Mouse (Mus musculus) spleen, adult 18-20 months (tissue): ENCODE data around the gene Sh3tc1.

Experiments used
- DNase-seq, 2 experiments: peaks; one replicate each; pipeline ENCODE4 v3.0.0; 2022; ENCODE audit warnings: mixed read lengths in 2 of 2

The Sh3tc1 gene

DNA sequence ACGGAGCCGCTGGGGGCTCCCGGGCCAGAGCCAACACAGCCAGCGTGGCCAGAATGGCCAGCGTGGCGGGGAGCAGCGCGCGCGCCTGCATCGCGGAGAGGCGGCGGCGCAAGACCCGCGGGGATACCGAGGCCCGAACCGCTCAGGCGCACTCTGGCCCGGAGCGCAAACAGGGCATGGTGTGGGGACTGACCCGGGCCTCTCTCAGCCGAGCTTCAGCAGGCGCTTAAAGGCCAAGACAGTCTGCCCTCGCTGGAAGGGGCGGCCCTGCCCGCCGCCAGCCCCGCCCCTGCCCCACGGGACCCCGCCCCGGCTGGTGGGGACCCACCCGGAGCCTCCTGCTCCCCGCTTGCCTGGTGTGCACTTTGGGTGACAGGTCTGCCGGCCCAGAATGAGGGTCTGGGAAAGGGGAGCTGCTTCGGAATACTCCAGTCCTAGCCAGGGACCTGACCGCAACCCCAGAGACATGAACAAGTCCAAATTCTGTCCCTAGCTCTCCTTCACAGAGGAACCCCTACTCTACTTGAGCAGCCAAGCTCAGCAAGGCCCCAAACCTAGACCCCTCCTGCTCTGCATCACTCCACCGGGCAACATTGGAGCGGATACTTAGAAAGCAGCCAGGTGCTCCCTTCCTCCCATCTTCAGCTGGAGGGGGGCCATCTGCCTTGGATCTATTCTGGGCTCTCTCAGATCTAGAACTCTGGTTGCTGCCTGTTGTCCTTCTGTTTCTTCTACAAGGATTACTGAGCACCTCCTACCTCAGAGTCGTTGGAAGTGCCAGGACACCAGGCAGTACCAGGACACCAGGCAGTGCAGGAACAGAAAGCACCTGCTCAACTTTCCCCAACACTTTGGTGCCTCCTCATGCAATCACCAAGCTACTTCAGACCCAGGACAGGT lies 60.3 kb downstream of the Sh3tc1 start, which contains the start of gene Htra3:
Htra3 (minus strand) TSS at position 527 of the 900 bp plus-strand sequence.
- no peak for DNase-seq

DNA sequence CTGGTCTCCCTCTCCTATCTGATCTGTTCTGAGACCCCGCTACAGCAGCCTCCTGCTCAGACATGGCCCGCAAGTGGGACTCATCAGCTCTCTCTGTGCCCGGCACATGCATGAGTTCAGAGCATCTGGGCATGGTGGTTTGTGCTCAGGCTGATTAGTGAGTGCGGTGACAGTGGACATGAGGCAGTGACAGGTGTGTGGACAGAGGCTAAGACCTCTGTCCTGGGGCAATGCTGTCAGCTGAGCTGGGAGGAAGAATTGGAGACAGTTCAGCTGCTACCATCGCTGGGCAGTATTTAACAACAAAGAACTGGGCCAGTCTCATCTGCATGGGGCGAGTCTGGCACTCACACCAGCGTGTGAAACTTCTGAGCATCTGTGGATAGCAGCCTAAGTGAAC lies 62.8 kb downstream of the Sh3tc1 start:
- DNase-seq: no peak

DNA sequence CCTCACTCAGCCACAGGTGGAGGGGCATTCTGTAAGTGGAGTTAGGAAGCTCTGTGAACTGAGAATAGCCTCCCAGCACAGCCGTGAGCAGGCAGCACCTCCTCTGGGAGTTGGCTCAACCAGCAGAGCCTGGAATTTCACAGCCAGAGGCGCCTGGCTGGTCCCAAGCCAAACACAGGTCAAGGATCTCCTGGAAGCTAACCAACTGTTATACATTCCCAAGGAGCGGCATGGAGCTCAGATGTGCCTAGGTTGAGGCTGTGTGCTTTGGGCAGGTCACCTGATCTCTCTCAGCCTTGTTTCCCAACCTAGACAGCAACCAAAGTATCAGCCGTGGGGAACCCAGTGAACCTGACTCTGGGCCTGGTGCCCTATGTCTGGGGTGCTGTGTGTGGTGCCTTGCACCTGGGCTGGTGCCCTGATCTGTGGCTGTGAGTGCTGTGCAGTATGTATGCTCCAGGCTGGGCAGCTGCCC lies 65.7 kb downstream of the Sh3tc1 start:
- DNase-seq: no peak

DNA sequence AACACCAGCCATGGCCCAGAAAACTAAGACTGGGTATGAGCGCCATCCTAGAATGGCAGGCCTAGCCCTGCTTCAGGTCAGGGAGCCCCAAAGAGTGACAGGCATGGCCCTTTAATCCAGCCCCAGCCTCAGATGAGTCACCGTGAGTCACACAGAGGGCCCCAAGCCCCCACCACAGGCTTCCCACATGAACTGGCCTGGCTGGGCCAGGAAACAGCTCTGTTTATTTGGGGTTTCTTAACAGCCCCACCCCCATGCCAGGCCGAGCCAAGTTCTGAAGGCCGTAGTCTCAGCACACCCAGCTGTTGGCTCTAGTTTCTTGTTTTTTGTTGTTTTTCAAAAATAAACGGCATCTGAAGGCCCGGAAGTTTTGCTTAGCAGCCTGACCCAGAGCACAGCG lies 66.7 kb downstream of the Sh3tc1 start:
- peak; percentile 16 to 24 for DNase-seq

GRCm38 (mm10) chr5:35672581-35672980 lies 67.2 kb downstream of the Sh3tc1 start:
- DNase-seq: no peak

DNA sequence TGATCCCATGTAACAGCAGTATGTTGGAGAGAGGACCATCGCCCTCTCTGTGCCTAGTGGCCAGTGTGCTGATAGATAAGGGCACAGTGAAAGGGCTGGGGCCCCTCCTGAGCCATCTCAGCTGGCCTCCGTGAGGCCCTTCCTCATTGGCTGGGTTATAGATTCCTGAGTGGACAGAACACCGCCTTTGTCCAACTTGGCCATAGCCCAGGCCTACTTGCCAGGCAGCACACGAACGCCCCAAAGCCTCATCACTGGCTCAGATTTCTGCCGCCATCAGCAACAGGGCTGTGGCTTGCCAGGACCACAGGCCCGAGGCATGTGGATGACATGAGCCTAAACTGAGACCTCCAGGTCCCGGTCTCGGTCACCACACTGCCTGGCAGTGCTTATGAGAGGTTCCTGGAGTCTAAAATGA lies 68.3 kb downstream of the Sh3tc1 start:
- DNase-seq: no peak

- DNase-seq: no peak
These were observed 69.4 kb downstream of the Sh3tc1 start for GRCm38 (mm10) chr5:35670412-35670801.

DNA sequence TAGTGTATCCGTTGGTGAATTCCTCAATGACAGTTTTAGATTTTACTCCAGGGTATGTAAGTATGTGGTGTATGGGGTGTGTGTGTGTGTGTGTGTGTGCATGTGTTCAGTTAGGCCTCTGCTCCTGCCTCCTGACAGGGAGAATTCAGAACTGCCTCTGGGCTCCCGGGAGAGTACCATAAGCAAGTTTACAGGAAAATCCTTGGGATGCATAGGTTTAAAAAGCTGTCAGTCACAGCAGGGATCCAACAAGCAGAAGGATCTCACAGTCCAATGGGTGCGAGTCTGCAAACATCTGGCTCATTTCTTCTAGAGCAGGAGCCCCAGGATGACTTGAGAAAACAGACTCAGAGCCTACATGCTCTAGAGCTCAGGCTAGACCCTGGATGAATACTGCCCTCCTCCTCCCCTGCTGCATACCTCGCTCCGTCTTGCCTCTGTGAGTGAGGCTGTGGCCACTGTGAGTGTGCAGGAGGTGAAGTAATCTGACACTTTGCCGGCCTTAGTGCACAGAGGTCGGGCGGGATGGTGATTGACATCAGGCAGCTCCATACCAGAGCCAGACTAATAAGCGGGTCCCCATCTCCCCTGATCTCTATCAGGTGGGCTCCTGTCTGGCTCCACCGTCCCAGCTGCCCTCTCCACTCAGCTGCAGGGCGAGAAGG lies 69.9 kb downstream of the Sh3tc1 start:
- no peak for DNase-seq

GRCm38 (mm10) chr5:35666152-35666551 lies 73.6 kb downstream of the Sh3tc1 start:
- no peak for DNase-seq

DNA sequence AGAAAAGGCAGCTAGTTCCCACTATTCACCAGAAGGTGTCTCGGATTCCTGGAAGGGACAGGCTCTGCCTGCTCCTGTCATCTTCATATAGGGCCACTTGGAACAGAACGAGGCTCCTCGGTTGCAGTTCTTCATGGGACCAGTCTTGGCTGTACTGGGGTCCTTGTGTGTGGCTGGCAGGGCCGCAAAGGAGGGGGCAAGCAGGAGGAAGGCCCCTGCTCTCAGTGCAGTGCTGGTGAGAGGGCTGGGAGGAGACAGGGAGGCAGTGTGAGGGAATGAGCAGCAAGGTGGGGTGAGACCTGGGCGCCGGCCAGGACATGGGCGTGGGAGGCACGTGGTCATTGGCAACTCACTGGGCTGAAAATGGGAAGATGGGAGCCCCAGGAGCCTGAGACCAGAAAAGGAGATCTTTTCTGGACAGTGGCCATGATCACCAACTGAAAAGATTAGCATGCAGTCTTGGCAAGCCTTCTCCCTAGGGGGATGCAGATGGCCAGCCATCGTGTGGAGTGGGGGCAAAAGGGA lies 77.7 kb downstream of the Sh3tc1 start:
- no peak for DNase-seq

- DNase-seq: no peak
These were observed 78.6 kb downstream of the Sh3tc1 start for GRCm38 (mm10) chr5:35661210-35661609.

- DNase-seq: no peak
These were observed 80.3 kb downstream of the Sh3tc1 start for GRCm38 (mm10) chr5:35659503-35659902.

DNA sequence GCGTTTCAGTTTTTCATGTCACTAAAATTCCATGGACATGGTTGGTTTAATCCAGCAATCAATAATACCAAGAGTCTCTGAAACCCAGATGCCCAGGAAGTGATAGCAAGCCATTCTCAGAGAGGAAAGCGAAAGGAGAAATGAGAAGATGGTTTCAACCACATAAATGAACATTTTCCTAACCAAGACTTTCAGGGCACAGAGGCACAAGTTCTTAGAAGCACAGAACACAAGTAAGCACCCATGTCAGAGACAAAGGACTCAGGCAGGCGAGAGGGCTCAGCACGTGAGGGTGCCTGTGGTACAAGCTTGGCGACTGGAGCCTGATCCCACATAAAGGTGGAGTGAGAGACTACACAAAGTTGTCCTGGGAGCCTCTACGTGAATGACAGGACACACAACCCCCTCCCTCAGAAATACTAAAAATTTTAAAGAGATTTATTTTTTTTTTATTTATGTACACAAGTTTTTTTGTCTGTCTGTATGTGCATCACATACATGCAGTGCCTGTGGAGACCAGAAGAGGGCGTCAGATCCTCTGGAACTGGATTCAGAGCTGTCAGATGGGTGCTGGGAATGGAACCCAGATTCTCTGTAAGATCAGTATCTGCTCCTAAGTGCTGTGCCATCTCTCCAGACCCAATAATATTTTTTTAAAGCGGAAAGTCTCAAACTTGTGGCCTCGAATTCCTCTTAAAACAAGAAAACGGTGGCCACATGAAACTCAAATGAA lies 83.9 kb downstream of the Sh3tc1 start:
- DNase-seq: no peak

- no peak for DNase-seq
These were observed 85.9 kb downstream of the Sh3tc1 start for GRCm38 (mm10) chr5:35653743-35654395.

DNA sequence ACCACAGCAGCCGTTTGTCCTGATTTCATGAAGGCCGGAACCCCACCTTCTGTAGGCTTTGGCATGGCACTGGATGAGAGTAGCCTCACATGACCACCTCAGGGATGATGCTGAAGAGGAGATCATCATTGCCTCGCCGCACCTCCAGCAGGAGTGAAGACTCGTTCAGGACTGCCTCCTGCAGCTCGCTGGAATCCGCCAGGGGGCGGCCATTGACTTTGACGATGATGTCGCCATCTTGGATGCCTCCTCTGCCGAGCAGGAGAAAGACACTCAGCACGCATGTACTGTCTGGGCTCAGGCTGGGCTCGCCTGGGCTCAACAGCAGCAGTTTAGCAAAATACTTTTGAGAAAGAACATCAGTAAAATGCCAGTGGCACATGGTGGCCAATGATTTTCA lies 86.9 kb downstream of the Sh3tc1 start:
- DNase-seq: no peak

DNA sequence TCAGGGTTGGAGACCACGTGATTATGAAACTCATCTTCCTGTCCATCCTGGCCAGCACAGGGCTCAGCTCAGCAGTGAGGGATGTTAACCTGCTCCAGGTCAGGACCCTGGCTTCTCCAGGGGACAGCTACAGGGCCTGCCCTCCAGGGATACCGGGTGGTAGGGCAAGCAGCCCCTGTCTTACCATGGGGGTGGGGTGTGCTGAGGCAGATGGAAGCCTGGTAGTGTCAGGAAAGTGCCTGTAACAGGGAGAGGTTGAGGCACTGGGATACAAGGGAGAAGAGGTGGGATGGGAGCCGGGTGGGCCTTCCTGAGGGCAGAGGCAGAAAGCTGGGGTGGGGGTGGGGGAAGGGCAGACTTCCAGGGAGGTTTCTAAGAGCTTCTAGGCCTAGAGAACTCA lies 87.5 kb downstream of the Sh3tc1 start:
- DNase-seq: no peak

- no peak for DNase-seq
These were observed 91.6 kb downstream of the Sh3tc1 start for GRCm38 (mm10) chr5:35648230-35648629.

DNA sequence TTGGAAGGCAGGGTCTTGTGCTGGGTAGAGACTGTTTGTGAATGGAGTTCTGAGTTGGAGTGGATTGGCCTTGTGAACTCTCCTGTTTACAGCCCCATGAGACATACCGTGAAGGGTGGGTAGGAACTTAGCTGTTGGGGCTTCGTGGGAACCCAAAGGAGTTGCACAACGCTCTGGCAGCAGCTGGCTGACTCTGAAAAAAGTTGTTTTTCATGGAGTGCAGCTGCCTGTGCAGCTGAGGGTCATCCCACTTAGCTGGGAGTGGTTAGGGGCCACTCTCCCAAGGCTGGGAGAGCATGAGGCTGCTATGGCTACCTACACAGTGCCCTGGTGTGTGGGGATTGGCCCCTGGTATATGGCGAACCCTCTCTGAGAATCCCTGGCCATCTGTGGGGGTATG lies 92.2 kb downstream of the Sh3tc1 start:
- no peak for DNase-seq
